Mouse (Mus musculus) liver, embryonic 12.5 days (tissue): Measurements from ENCODE around the gene Ifna6. TPM values are rescaled to one million over a fixed set of nuclear protein-coding genes. Genes with fewer than 3 reads are reported as not detected.
"Not testable (repeated sequence)": the region's sequence is repeated elsewhere in the genome, so short reads cannot be mapped to it uniquely, and the experiment has no call there.

Experiments used
- ATAC-seq: fragments of 200-750 bp; cut with Nextera tagmentation; 2 replicates; pipeline ENCODE4 v1.8.0; 2017; ENCODE audit warnings: moderate number of reproducible peaks, mild to moderate bottlenecking, moderate library complexity
- H3K27ac ChIP-seq: fragments of 300-500 bp; sonication (generic); 2 replicates; pipeline ENCODE4 v1.5.1; 2016; ENCODE audit warnings: mild to moderate bottlenecking
- H3K27me3 ChIP-seq: fragments of 300-500 bp; sonication (generic); replicated peaks from 2 replicates; pipeline ENCODE4 v1.6.1; 2016; ENCODE audit warnings: mild to moderate bottlenecking, moderate library complexity
- H3K36me3 ChIP-seq: fragments of 300-500 bp; sonication (generic); 2 replicates; pipeline ENCODE4 v1.6.1; 2016; ENCODE audit warnings: mild to moderate bottlenecking, moderate library complexity
- H3K4me1 ChIP-seq: fragments of 300-500 bp; sonication (generic); 2 replicates; pipeline ENCODE4 v1.6.1; 2016
- H3K4me2 ChIP-seq: fragments of 300-500 bp; sonication (generic); 2 replicates; pipeline ENCODE4 v1.6.1; 2016; ENCODE audit warnings: mild to moderate bottlenecking, moderate library complexity
- H3K4me3 ChIP-seq: fragments of 300-500 bp; sonication (generic); 2 replicates; pipeline ENCODE4 v1.5.1; 2016; ENCODE audit warnings: mild to moderate bottlenecking, moderate library complexity
- H3K9ac ChIP-seq: fragments of 300-500 bp; sonication (generic); 2 replicates; pipeline ENCODE4 v1.6.1; 2016; ENCODE audit warnings: mild to moderate bottlenecking, moderate library complexity
- H3K9me3 ChIP-seq: fragments of 300-500 bp; sonication (generic); replicated peaks from 2 replicates; pipeline ENCODE4 v1.6.1; 2016; ENCODE audit warnings: mild to moderate bottlenecking, moderate library complexity
- WGBS: fragments of 180-500 bp; shearing (Covaris S2); methylation state at CpG from one replicate; pipeline ENCODE4 v1.1.7; 2016; ENCODE audit not compliant: insufficient replicate concordance; 5-methylcytosine and 5-hydroxymethylcytosine counted together
- polyA plus RNA-seq: library from polyadenylated mRNA; unstranded; fragments of >200 nt; fragmentation: Nextera tagmentation; extraction: Ambion mirVana; gene quantifications from 2 replicates; pipeline ENCODE4 v1.2.1, GENCODE M21; 2016

Gene Ifna6
- polyA plus RNA-seq = not detected in 2 replicates

GRCm38 (mm10) chr4:88827116-88827515, at the start of gene Ifna6:
Gene Ifna6, plus strand, starts transcription at chr4:88827416.
- H3K4me1 ChIP-seq, H3K9ac ChIP-seq, H3K27ac ChIP-seq, H3K36me3 ChIP-seq, ATAC-seq, H3K27me3 ChIP-seq, H3K4me2 ChIP-seq, H3K4me3 ChIP-seq, H3K9me3 ChIP-seq: not testable (repeated sequence)

- not testable (repeated sequence) for H3K27ac ChIP-seq, H3K4me3 ChIP-seq, H3K27me3 ChIP-seq, H3K9me3 ChIP-seq, ATAC-seq, H3K36me3 ChIP-seq, H3K4me1 ChIP-seq, H3K9ac ChIP-seq, H3K4me2 ChIP-seq
- no CpG with 5 or more reads among the region's 29 CpGs for WGBS
Observed at GRCm38 (mm10) chr4:88779550-88779949, 47.7 kb upstream of the Ifna6 start, which contains the start of gene Gm13272. Gene Gm13272, plus strand, starts transcription at chr4:88779850.

DNA sequence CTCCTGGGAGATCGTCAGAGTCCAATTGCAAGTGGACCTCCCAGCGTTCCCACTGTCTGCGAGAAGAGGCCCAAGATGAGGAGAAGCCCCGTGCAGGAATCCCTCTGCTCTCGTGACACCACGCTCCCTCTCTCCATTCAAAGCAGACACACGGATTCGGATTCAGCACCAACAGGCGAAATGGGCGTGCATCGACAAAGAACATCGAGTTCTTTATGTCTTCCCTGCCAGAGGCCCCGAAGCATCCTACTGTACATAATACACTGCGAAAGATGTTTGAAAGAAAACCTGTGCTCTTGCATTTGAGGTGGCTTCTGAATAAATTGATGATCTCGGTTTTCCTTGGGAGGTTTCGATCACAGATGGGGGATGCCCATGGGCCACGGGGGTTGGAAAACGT, 46.9 kb upstream of the Ifna6 start:
- WGBS = 43% methylated on average over 16 of the region's 18 CpGs
- not testable (repeated sequence) for ATAC-seq, H3K4me2 ChIP-seq, H3K9ac ChIP-seq, H3K27me3 ChIP-seq, H3K27ac ChIP-seq, H3K9me3 ChIP-seq, H3K4me1 ChIP-seq, H3K4me3 ChIP-seq, H3K36me3 ChIP-seq

GRCm38 (mm10) chr4:88781831-88782230, 45.4 kb upstream of the Ifna6 start, which contains the start of gene Ifnz:
Gene Ifnz, plus strand, starts transcription at chr4:88782131.
- not testable (repeated sequence) for H3K9me3 ChIP-seq, ATAC-seq, H3K27me3 ChIP-seq, H3K9ac ChIP-seq, H3K4me1 ChIP-seq, H3K27ac ChIP-seq, H3K36me3 ChIP-seq
- H3K4me2 ChIP-seq = peak within 1 kb of the TSS; percentile 54
- H3K4me3 ChIP-seq = peak within 1 kb of the TSS; percentile 22; the same call in 1 of the 2 replicates
- 8% methylated on average over 5 of the region's 7 CpGs for WGBS

DNA sequence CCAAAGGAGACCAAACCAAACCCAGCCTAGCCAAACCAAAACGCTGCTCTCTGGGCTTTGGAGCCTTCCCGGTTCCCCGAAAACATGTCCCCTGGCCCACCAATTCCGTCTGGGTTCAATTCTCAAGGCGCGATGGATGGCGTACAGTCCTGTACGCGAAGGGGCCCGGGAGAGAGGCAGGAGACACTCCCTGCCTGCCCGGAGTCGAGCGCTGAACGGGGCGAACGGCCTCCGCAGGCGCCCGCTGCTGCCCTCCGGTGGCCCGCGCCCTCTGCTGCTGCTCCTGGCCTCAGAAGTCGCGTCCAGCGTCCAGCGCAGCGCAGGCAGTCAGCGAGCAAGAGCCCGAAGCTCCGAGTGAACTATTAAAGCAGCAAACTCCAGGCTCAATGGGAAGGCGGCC, 44.9 kb upstream of the Ifna6 start:
- Histone ChIP-seq H3K4me3 (peak overlapping the region; percentile 22; the same call in 1 of the 2 replicates), H3K4me2 (peak overlapping the region; percentile 54)
- not testable (repeated sequence) for H3K9me3 ChIP-seq, H3K27ac ChIP-seq, ATAC-seq, H3K9ac ChIP-seq, H3K27me3 ChIP-seq, H3K4me1 ChIP-seq, H3K36me3 ChIP-seq
- 0% methylated on average over 15 of the region's 31 CpGs for WGBS

DNA sequence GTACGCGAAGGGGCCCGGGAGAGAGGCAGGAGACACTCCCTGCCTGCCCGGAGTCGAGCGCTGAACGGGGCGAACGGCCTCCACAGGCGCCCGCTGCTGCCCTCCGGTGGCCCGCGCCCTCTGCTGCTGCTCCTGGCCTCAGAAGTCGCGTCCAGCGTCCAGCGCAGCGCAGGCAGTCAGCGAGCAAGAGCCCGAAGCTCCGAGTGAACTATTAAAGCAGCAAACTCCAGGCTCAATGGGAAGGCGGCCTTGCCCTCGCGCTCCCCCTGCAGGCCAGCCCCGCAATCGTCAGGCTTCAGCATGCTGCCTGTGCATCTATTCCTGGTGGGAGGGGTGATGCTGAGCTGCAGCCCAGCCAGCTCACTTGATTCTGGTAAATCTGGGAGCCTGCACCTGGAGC, 41.8 kb upstream of the Ifna6 start, which contains the start of gene Gm13276:
Gm13276 (plus strand) TSS at position 301 of the 400 bp plus-strand sequence.
- H3K4me2 ChIP-seq, H3K4me1 ChIP-seq, H3K27me3 ChIP-seq, H3K36me3 ChIP-seq, H3K9ac ChIP-seq, H3K9me3 ChIP-seq, ATAC-seq, H3K4me3 ChIP-seq, H3K27ac ChIP-seq: not testable (repeated sequence)
- WGBS = no CpG with 5 or more reads among the region's 27 CpGs

- not testable (repeated sequence) for H3K27me3 ChIP-seq, H3K9me3 ChIP-seq, H3K4me2 ChIP-seq, H3K36me3 ChIP-seq, ATAC-seq, H3K4me3 ChIP-seq, H3K4me1 ChIP-seq, H3K27ac ChIP-seq, H3K9ac ChIP-seq
- 0% methylated on average over 4 of the region's 28 CpGs for WGBS
Observed at GRCm38 (mm10) chr4:88788402-88788801, 38.8 kb upstream of the Ifna6 start, which contains the start of gene Gm13277. Gene Gm13277, plus strand, starts transcription at chr4:88788632.

GRCm38 (mm10) chr4:88791250-88791649, 36.0 kb upstream of the Ifna6 start, which contains the start of gene Gm13278:
Gene Gm13278, plus strand, starts transcription at chr4:88791550.
- not testable (repeated sequence) for H3K9me3 ChIP-seq, H3K4me1 ChIP-seq, ATAC-seq, H3K4me3 ChIP-seq, H3K27ac ChIP-seq, H3K4me2 ChIP-seq, H3K27me3 ChIP-seq, H3K9ac ChIP-seq, H3K36me3 ChIP-seq
- WGBS = no CpG with 5 or more reads among the region's 28 CpGs

GRCm38 (mm10) chr4:88793936-88794675, 33.1 kb upstream of the Ifna6 start, which contains the start of gene Gm13275:
Gene Gm13275, plus strand, starts transcription at chr4:88794487.
- not testable (repeated sequence) for H3K36me3 ChIP-seq, H3K4me3 ChIP-seq, ATAC-seq, H3K9ac ChIP-seq, H3K4me1 ChIP-seq, H3K27me3 ChIP-seq, H3K9me3 ChIP-seq, H3K27ac ChIP-seq, H3K4me2 ChIP-seq
- 0% methylated on average over 21 of the region's 52 CpGs for WGBS

DNA sequence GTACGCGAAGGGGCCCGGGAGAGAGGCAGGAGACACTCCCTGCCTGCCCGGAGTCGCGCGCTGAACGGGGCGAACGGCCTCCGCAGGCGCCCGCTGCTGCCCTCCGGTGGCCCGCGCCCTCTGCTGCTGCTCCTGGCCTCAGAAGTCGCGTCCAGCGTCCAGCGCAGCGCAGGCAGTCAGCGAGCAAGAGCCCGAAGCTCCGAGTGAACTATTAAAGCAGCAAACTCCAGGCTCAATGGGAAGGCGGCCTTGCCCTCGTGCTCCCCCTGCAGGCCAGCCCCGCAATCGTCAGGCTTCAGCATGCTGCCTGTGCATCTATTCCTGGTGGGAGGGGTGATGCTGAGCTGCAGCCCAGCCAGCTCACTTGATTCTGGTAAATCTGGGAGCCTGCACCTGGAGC, 30.1 kb upstream of the Ifna6 start, which contains the start of gene Gm13279:
Gm13279 (plus strand) TSS at position 301 of the 400 bp plus-strand sequence.
- not testable (repeated sequence) for H3K27ac ChIP-seq, H3K9ac ChIP-seq, H3K9me3 ChIP-seq, H3K27me3 ChIP-seq, H3K4me3 ChIP-seq, ATAC-seq, H3K4me2 ChIP-seq, H3K4me1 ChIP-seq, H3K36me3 ChIP-seq
- WGBS = no CpG with 5 or more reads among the region's 28 CpGs

GRCm38 (mm10) chr4:88799365-88799764, 27.9 kb upstream of the Ifna6 start, which contains the start of gene Gm13285:
Gene Gm13285, plus strand, starts transcription at chr4:88799665.
- not testable (repeated sequence) for H3K9ac ChIP-seq, H3K36me3 ChIP-seq, H3K9me3 ChIP-seq, H3K4me2 ChIP-seq, H3K27me3 ChIP-seq, ATAC-seq, H3K4me3 ChIP-seq, H3K27ac ChIP-seq, H3K4me1 ChIP-seq
- WGBS = 8% methylated on average over 5 of the region's 7 CpGs

- ATAC-seq = not testable (repeated sequence)
- H3K4me2 ChIP-seq = peak within 1 kb of the TSS; percentile 47
- no CpG with 5 or more reads among the region's 29 CpGs for WGBS
Observed at GRCm38 (mm10) chr4:88802954-88803353, 24.3 kb upstream of the Ifna6 start, which contains the start of gene Gm13287. Gene Gm13287, plus strand, starts transcription at chr4:88803254.

More at GRCm38 (mm10) chr4:88802954-88803353, 24.3 kb upstream of the Ifna6 start, which contains the start of gene Gm13287:
- H3K36me3 ChIP-seq, H3K4me3 ChIP-seq, H3K9me3 ChIP-seq, H3K27ac ChIP-seq, H3K27me3 ChIP-seq, H3K4me1 ChIP-seq, H3K9ac ChIP-seq: not testable (repeated sequence)
